Mouse (Mus musculus): ENCODE results near the gene Uqcc2.
A peak's percentile ranks its signal among the peaks of the same experiment; 100 is the strongest.

Gene Uqcc2

GRCm38 (mm10) chr17:27154881-27155280 is 21.2 kb upstream of the Uqcc2 start:
- no peak for DNase-seq (ENCODE audit: low spot score in 2 of 2)

- no peak for DNase-seq (ENCODE audit: low spot score in 2 of 2)
Observed at GRCm38 (mm10) chr17:27154256-27154655, 20.5 kb upstream of the Uqcc2 start.

GRCm38 (mm10) chr17:27153773-27154193 is 20.1 kb upstream of the Uqcc2 start:
- no peak for DNase-seq (ENCODE audit: low spot score in 2 of 2)

GRCm38 (mm10) chr17:27152976-27153723 is 19.4 kb upstream of the Uqcc2 start:
- DNase-seq (ENCODE audit: low spot score in 2 of 2): no peak

GRCm38 (mm10) chr17:27151411-27151810 is 17.7 kb upstream of the Uqcc2 start:
- DNase-seq (ENCODE audit: low spot score in 2 of 2): no peak

GRCm38 (mm10) chr17:27150871-27151270 is 17.2 kb upstream of the Uqcc2 start:
- no peak for DNase-seq (ENCODE audit: low spot score in 2 of 2)

- no peak for DNase-seq (ENCODE audit: low spot score in 2 of 2)
Observed at GRCm38 (mm10) chr17:27146323-27146923, 12.7 kb upstream of the Uqcc2 start.

- no peak for DNase-seq (ENCODE audit: low spot score in 2 of 2)
Observed at GRCm38 (mm10) chr17:27144152-27144551, 10.4 kb upstream of the Uqcc2 start.

GRCm38 (mm10) chr17:27141971-27142450 is 8.3 kb upstream of the Uqcc2 start:
- no peak for DNase-seq (ENCODE audit: low spot score in 2 of 2)

- no peak for DNase-seq (ENCODE audit: low spot score in 2 of 2)
Observed at GRCm38 (mm10) chr17:27140262-27140661, 6.5 kb upstream of the Uqcc2 start.

- no peak for DNase-seq (ENCODE audit: low spot score in 2 of 2)
Observed at GRCm38 (mm10) chr17:27139304-27139703, 5.6 kb upstream of the Uqcc2 start.

GRCm38 (mm10) chr17:27138396-27138795 is 4.7 kb upstream of the Uqcc2 start:
- no peak for DNase-seq (ENCODE audit: low spot score in 2 of 2)

GRCm38 (mm10) chr17:27134715-27135114 is 999 bp upstream of the Uqcc2 start:
- no peak for DNase-seq (ENCODE audit: low spot score in 2 of 2)

GRCm38 (mm10) chr17:27134187-27134586 is 471 bp upstream of the Uqcc2 start:
- no peak for DNase-seq (ENCODE audit: low spot score in 2 of 2)

- peak in 1 of 2 experiments; percentile 55 for DNase-seq (ENCODE audit: low spot score in 2 of 2)
Observed at GRCm38 (mm10) chr17:27132238-27132637, 1.5 kb downstream of the Uqcc2 start.

- peak in 1 of 2 experiments; percentile 62 for DNase-seq (ENCODE audit: low spot score in 2 of 2)
Observed at GRCm38 (mm10) chr17:27131240-27131665, 2.5 kb downstream of the Uqcc2 start.

GRCm38 (mm10) chr17:27130246-27130645 is 3.5 kb downstream of the Uqcc2 start:
- no peak for DNase-seq (ENCODE audit: low spot score in 2 of 2)

- DNase-seq (ENCODE audit: low spot score in 2 of 2): no peak
Observed at GRCm38 (mm10) chr17:27129819-27130218, 3.9 kb downstream of the Uqcc2 start.

- no peak for DNase-seq (ENCODE audit: low spot score in 2 of 2)
Observed at GRCm38 (mm10) chr17:27129291-27129690, 4.4 kb downstream of the Uqcc2 start.

- no peak for DNase-seq (ENCODE audit: low spot score in 2 of 2)
Observed at GRCm38 (mm10) chr17:27128189-27128588, 5.5 kb downstream of the Uqcc2 start.

- no peak for DNase-seq (ENCODE audit: low spot score in 2 of 2)
Observed at GRCm38 (mm10) chr17:27126974-27127373, 6.7 kb downstream of the Uqcc2 start.

- DNase-seq (ENCODE audit: low spot score in 2 of 2): no peak
Observed at GRCm38 (mm10) chr17:27125669-27126202, 8.0 kb downstream of the Uqcc2 start.

GRCm38 (mm10) chr17:27125185-27125584 is 8.5 kb downstream of the Uqcc2 start:
- peak in 1 of 2 experiments; percentile 84 for DNase-seq (ENCODE audit: low spot score in 2 of 2)

All from left cerebral cortex, adult 9 months (tissue).